ENCODE assay signal across 8 mouse cellular contexts in genomic region chr15:98869342-98870178, GRCm38 (mm10). TPM values are rescaled to one million over a fixed set of nuclear protein-coding genes. Genes with fewer than 3 reads are reported as not detected.
DNase-seq lines count a peak whose midpoint lies in the region; ATAC-seq lines count a peak whose summit lies in the region.

No protein-coding gene starts in this region.

- no peaks in the 10 kb centered on the region for H3K9me3 ChIP-seq in neural tube, embryonic 11.5 days (ENCODE audit: control insufficient read depth, low read length)
- H3K9me3 ChIP-seq in embryonic facial prominence, embryonic 11.5 days (replicated peaks; ENCODE audit: control insufficient read depth, low read length), result no peaks in the 10 kb centered on the region
- H3K9me3 ChIP-seq in hindbrain, embryonic 16.5 days (ENCODE audit: control insufficient read depth, low read length), result no peaks in the 10 kb centered on the region

- DNase-seq in neural tube, embryonic 11.5 days (ENCODE audit: low spot score), result no peak
- DNase-seq in neural tube, embryonic 10.5 days (ENCODE audit: extremely low spot score, low spot score), result no peak
- DNase-seq in embryonic facial prominence, embryonic 11.5 days (ENCODE audit: low spot score), result no peak
- DNase-seq in lung, postnatal 25 days (ENCODE audit: low spot score), result peak; percentile 69
- DNase-seq in frontal cortex, postnatal 10 days (ENCODE audit: low spot score in 2 of 2), result no peak
- DNase-seq in gastrocnemius, postnatal 10 days, result no peak
- DNase-seq in B cell, adult 2 months, result no peak

- H3K4me2 ChIP-seq in neural tube, embryonic 11.5 days (ENCODE audit: low read depth), result peak overlapping the region; percentile 91
- H3K4me2 ChIP-seq in embryonic facial prominence, embryonic 11.5 days (ENCODE audit: low read depth, low read length), result peak overlapping the region; percentile 96
- H3K4me2 ChIP-seq in hindbrain, embryonic 16.5 days (ENCODE audit: low read length), result peak overlapping the region; percentile 98

- peaks cover 24% of the 10 kb centered on the region for H3K4me1 ChIP-seq in neural tube, embryonic 11.5 days (ENCODE audit: control insufficient read depth, insufficient read depth, low read length)
- H3K4me1 ChIP-seq in embryonic facial prominence, embryonic 11.5 days (ENCODE audit: control insufficient read depth, insufficient read depth, low read length), result peaks cover 14% of the 10 kb centered on the region
- H3K4me1 ChIP-seq in hindbrain, embryonic 16.5 days (ENCODE audit: control insufficient read depth, insufficient read depth, low read depth, low read length), result peaks cover 42% of the 10 kb centered on the region

- H3K27ac ChIP-seq in neural tube, embryonic 11.5 days (ENCODE audit: low read depth, low read length), result no peak overlapping the region
- no peak overlapping the region for H3K27ac ChIP-seq in embryonic facial prominence, embryonic 11.5 days (replicated peaks; ENCODE audit: low read depth, low read length)
- peak overlapping the region; percentile 20; the same call in 1 of the 2 replicates for H3K27ac ChIP-seq in hindbrain, embryonic 16.5 days (ENCODE audit: low read depth, low read length)

- peak overlapping the region; percentile 99 for H3K9ac ChIP-seq in neural tube, embryonic 11.5 days (ENCODE audit: low read length)
- peak overlapping the region; percentile 99 for H3K9ac ChIP-seq in embryonic facial prominence, embryonic 11.5 days (replicated peaks; ENCODE audit: low read length)
- H3K9ac ChIP-seq in hindbrain, embryonic 16.5 days (ENCODE audit: low read depth, low read length), result peak overlapping the region; percentile 99

- H3K4me3 ChIP-seq in neural tube, embryonic 11.5 days (ENCODE audit: low read depth, low read length), result peak overlapping the region; percentile 93
- peak overlapping the region; percentile 86 for H3K4me3 ChIP-seq in embryonic facial prominence, embryonic 11.5 days (ENCODE audit: low read depth, low read length)
- peak overlapping the region; percentile 99 for H3K4me3 ChIP-seq in hindbrain, embryonic 16.5 days (ENCODE audit: low read length)

- 15% methylated on average over 8 of the region's 8 CpGs for WGBS in neural tube, embryonic 11.5 days
- 13% methylated on average over 8 of the region's 8 CpGs for WGBS in embryonic facial prominence, embryonic 11.5 days
- WGBS in hindbrain, embryonic 16.5 days, result 9% methylated on average over 8 of the region's 8 CpGs

- H3K36me3 ChIP-seq in neural tube, embryonic 11.5 days (ENCODE audit: control insufficient read depth, insufficient read depth, low read length), result peaks cover 11% of the 10 kb centered on the region
- H3K36me3 ChIP-seq in embryonic facial prominence, embryonic 11.5 days (replicated peaks; ENCODE audit: control insufficient read depth, insufficient read depth, low read depth, low read length), result peaks cover 13% of the 10 kb centered on the region
- H3K36me3 ChIP-seq in hindbrain, embryonic 16.5 days (ENCODE audit: control insufficient read depth, insufficient read depth, low read length), result peaks cover 6% of the 10 kb centered on the region; the same call in 1 of the 2 replicates

- no peak for ATAC-seq in neural tube, embryonic 11.5 days (ENCODE audit: insufficient read depth, low FRiP score, low TSS enrichment)
- ATAC-seq in embryonic facial prominence, embryonic 11.5 days (replicated peaks; ENCODE audit: insufficient number of reproducible peaks, low FRiP score, low TSS enrichment, low read depth), result no peak
- no peak for ATAC-seq in hindbrain, embryonic 16.5 days

- H3K27me3 ChIP-seq in neural tube, embryonic 11.5 days (ENCODE audit: control insufficient read depth, insufficient read depth, low read length), result no peaks in the 10 kb centered on the region
- H3K27me3 ChIP-seq in embryonic facial prominence, embryonic 11.5 days (ENCODE audit: control insufficient read depth, insufficient read depth, low read length), result no peaks in the 10 kb centered on the region
- no peaks in the 10 kb centered on the region for H3K27me3 ChIP-seq in hindbrain, embryonic 16.5 days (replicated peaks; ENCODE audit: control insufficient read depth, insufficient read depth, low read length)

RNA-seq across cellular contexts. Expression of gene Kmt2d, which starts 1.4 kb away (rescaled TPM):
- 14.7 and 16.3 TPM in 2 replicates for polyA plus RNA-seq in neural tube, embryonic 11.5 days (2014; fragmentation: Nextera tagmentation; extraction: Ambion mirVana)
- polyA plus RNA-seq in embryonic facial prominence, embryonic 11.5 days (2014; fragmentation: Nextera tagmentation; extraction: Ambion mirVana), result 11.6 and 12.0 TPM in 2 replicates
- polyA plus RNA-seq in hindbrain, embryonic 16.5 days (2015; fragmentation: Nextera tagmentation; extraction: Ambion mirVana), result 8.8 and 9.3 TPM in 2 replicates
- total RNA-seq in gastrocnemius, postnatal 10 days (2021), result 10 to 100 TPM; 46.9 to 59.9 TPM

RNA-seq across cellular contexts. Expression of gene Rhebl1, which starts 24.8 kb away (rescaled TPM):
- polyA plus RNA-seq in neural tube, embryonic 11.5 days (2014; fragmentation: Nextera tagmentation; extraction: Ambion mirVana), result 18.9 and 19.8 TPM in 2 replicates
- polyA plus RNA-seq in embryonic facial prominence, embryonic 11.5 days (2014; fragmentation: Nextera tagmentation; extraction: Ambion mirVana), result 16.7 and 17.0 TPM in 2 replicates
- polyA plus RNA-seq in hindbrain, embryonic 16.5 days (2015; fragmentation: Nextera tagmentation; extraction: Ambion mirVana), result 31.4 and 33.4 TPM in 2 replicates
- 1 to 10 TPM; 2.1 to 2.7 TPM for total RNA-seq in gastrocnemius, postnatal 10 days (2021)

RNA-seq across cellular contexts. Expression of gene Dhh, which starts 28.8 kb away (rescaled TPM):
- 0.44 and 2.3 TPM in 2 replicates for polyA plus RNA-seq in neural tube, embryonic 11.5 days (2014; fragmentation: Nextera tagmentation; extraction: Ambion mirVana)
- polyA plus RNA-seq in embryonic facial prominence, embryonic 11.5 days (2014; fragmentation: Nextera tagmentation; extraction: Ambion mirVana), result 0.76 and 1.3 TPM in 2 replicates
- polyA plus RNA-seq in hindbrain, embryonic 16.5 days (2015; fragmentation: Nextera tagmentation; extraction: Ambion mirVana), result 1.3 and 2.1 TPM in 2 replicates
- total RNA-seq in gastrocnemius, postnatal 10 days (2021), result 1 to 10 TPM; 3.6 to 4.0 TPM

RNA-seq across cellular contexts. Expression of gene Prkag1, which starts 38.2 kb away (rescaled TPM):
- 73.1 and 74.0 TPM in 2 replicates for polyA plus RNA-seq in neural tube, embryonic 11.5 days (2014; fragmentation: Nextera tagmentation; extraction: Ambion mirVana)
- 69.8 and 73.1 TPM in 2 replicates for polyA plus RNA-seq in embryonic facial prominence, embryonic 11.5 days (2014; fragmentation: Nextera tagmentation; extraction: Ambion mirVana)
- polyA plus RNA-seq in hindbrain, embryonic 16.5 days (2015; fragmentation: Nextera tagmentation; extraction: Ambion mirVana), result 72.5 and 74.4 TPM in 2 replicates
- 10 to 100 TPM; 35.8 to 36.6 TPM for total RNA-seq in gastrocnemius, postnatal 10 days (2021)

RNA-seq across cellular contexts. Expression of gene Lmbr1l, which starts 48.5 kb away (rescaled TPM):
- polyA plus RNA-seq in neural tube, embryonic 11.5 days (2014; fragmentation: Nextera tagmentation; extraction: Ambion mirVana), result 7.1 and 8.9 TPM in 2 replicates
- polyA plus RNA-seq in embryonic facial prominence, embryonic 11.5 days (2014; fragmentation: Nextera tagmentation; extraction: Ambion mirVana), result 3.9 and 7.1 TPM in 2 replicates
- polyA plus RNA-seq in hindbrain, embryonic 16.5 days (2015; fragmentation: Nextera tagmentation; extraction: Ambion mirVana), result 25.9 and 27.0 TPM in 2 replicates
- total RNA-seq in gastrocnemius, postnatal 10 days (2021), result 1 to 10 TPM; 8.1 to 9.9 TPM
